Mouse (Mus musculus) lung, postnatal 0 days (tissue): ENCODE results near the gene Fgfr1op.

ENCODE experiments used
- CTCF ChIP-seq: IDR thresholded peaks from 2 replicates; pipeline ENCODE4 v1.5.1; 2016; ENCODE audit warnings: antibody characterized with exemption, mild to moderate bottlenecking
- EP300 ChIP-seq: IDR thresholded peaks from 2 replicates; pipeline ENCODE4 v1.6.1; 2016; ENCODE audit warnings: antibody characterized with exemption, mild to moderate bottlenecking, control low read depth

- TF ChIP-seq CTCF (no peak), EP300 (no peak)
These were observed 46.1 kb downstream of the Fgfr1op start for GRCm38 (mm10) chr17:8211399-8211798.
